Mouse (Mus musculus): ENCODE data around the gene Cxcr5.

Cxcr5 gene

GRCm38 (mm10) chr9:44494863-44495809 is 66.5 kb downstream of the Cxcr5 start:
- peak in 1 of 2 experiments; percentile 43 for DNase-seq (ENCODE audit: low spot score in 2 of 2)

- DNase-seq (ENCODE audit: low spot score in 2 of 2), result no peak
Measured at GRCm38 (mm10) chr9:44494261-44494862, 67.3 kb downstream of the Cxcr5 start.

- no peak for DNase-seq (ENCODE audit: low spot score in 2 of 2)
Measured at GRCm38 (mm10) chr9:44492631-44493461, 68.8 kb downstream of the Cxcr5 start.

GRCm38 (mm10) chr9:44491351-44491750 is 70.3 kb downstream of the Cxcr5 start:
- no peak for DNase-seq (ENCODE audit: low spot score in 2 of 2)

- DNase-seq (ENCODE audit: low spot score in 2 of 2), result no peak
Measured at GRCm38 (mm10) chr9:44490086-44490967, 71.3 kb downstream of the Cxcr5 start.

GRCm38 (mm10) chr9:44489651-44490085 is 72.0 kb downstream of the Cxcr5 start:
- DNase-seq (ENCODE audit: low spot score in 2 of 2), result no peak

- DNase-seq (ENCODE audit: low spot score in 2 of 2), result peak in 1 of 2 experiments; percentile 37
Measured at GRCm38 (mm10) chr9:44488855-44489381, 72.8 kb downstream of the Cxcr5 start.

GRCm38 (mm10) chr9:44488416-44488815 is 73.3 kb downstream of the Cxcr5 start:
- DNase-seq (ENCODE audit: low spot score in 2 of 2), result no peak

- DNase-seq (ENCODE audit: low spot score in 2 of 2), result no peak
Measured at GRCm38 (mm10) chr9:44487441-44487840, 74.2 kb downstream of the Cxcr5 start.

GRCm38 (mm10) chr9:44486741-44487421 is 74.8 kb downstream of the Cxcr5 start:
- no peak for DNase-seq (ENCODE audit: low spot score in 2 of 2)

- DNase-seq (ENCODE audit: low spot score in 2 of 2), result no peak
Measured at GRCm38 (mm10) chr9:44486335-44486734, 75.3 kb downstream of the Cxcr5 start.

GRCm38 (mm10) chr9:44485516-44486161 is 76.0 kb downstream of the Cxcr5 start:
- DNase-seq (ENCODE audit: low spot score in 2 of 2), result no peak

GRCm38 (mm10) chr9:44485105-44485515 is 76.6 kb downstream of the Cxcr5 start:
- DNase-seq (ENCODE audit: low spot score in 2 of 2), result no peak

GRCm38 (mm10) chr9:44484311-44485104 is 77.2 kb downstream of the Cxcr5 start:
- no peak for DNase-seq (ENCODE audit: low spot score in 2 of 2)

GRCm38 (mm10) chr9:44483510-44484044 is 78.1 kb downstream of the Cxcr5 start:
- DNase-seq (ENCODE audit: low spot score in 2 of 2), result peak in 1 of 2 experiments; percentile 65

- DNase-seq (ENCODE audit: low spot score in 2 of 2), result no peak
Measured at GRCm38 (mm10) chr9:44483041-44483509, 78.6 kb downstream of the Cxcr5 start.

- peak; percentile 90 for DNase-seq (ENCODE audit: low spot score in 2 of 2)
Measured at GRCm38 (mm10) chr9:44482552-44482951, 79.1 kb downstream of the Cxcr5 start, which contains the start of gene Bcl9l. Gene Bcl9l (plus strand): TSS chr9:44482825.

GRCm38 (mm10) chr9:44482112-44482511 is 79.6 kb downstream of the Cxcr5 start:
- DNase-seq (ENCODE audit: low spot score in 2 of 2), result no peak

Data from frontal cortex, postnatal 36 days (tissue).